Mouse (Mus musculus) T-helper 17 cell (primary cell): ENCODE results near the gene Ilvbl.

Experiments
- in situ Hi-C, 2 experiments: fragments of 300-600 bp; cut with MboI, MseI; formaldehyde crosslinking; loops; 1 replicate in 1 of 2; 2 replicates in 1 of 2; pipeline ENCODE4 v1.15.1; 2025; ENCODE audit warnings: high pct_unique_total_duplicates in 2 of 2

The Ilvbl gene

DNA sequence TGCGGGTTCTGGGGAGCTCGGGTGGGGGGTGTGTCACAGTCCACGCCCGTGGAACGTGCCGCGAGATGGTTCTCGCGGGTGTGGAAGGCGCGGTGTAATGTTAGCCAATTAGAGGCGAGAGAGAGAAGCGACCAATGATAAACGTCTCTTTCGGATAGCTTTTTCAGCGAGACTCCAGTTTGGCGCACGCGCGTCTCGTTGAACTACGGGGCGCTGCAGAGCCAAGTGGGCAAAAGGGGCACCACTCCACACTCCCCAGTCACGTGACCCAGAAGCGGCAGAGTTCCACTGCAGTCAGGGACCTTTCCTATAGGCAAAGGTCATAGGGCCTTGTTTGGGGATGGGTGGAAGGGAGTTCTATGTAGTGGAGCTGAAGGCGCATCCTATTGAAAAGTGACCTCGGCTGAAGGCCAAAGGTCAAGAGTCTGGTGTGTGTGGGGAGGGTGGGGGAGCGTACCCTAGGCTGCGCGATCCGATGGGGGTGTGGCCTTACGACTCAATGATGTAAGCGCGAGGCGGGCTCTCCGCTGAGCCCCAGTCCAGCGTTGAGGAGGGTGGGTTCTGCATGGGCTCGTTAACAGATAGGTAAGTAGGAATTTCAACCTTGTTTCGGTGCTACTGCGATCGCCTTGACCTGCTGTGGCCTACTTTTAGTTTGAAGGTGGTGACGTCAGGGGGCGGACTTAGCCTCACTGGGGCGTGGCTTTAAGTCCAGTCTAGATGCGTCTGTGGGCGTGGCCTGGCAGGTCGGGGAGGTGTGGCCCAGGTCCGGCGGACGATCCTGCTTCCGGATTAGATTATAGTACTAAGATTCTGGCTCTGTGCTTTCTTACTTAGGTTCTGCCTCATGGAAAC, at the start of gene Ilvbl:
Gene Ilvbl (plus strand): TSS at position 97 of the 855 bp plus-strand sequence.
- in situ Hi-C loops, result loop anchor here (5.0 to 25.0 kb wide), 5 partner anchors 92 to 1288 kb away; partner anchors contain the start of genes Plppr3 (in 1 of the 2), Prtn3 (in 1 of the 2), Ptbp1 (in 1 of the 2) and Ube2g2 (in 1 of the 2)

DNA sequence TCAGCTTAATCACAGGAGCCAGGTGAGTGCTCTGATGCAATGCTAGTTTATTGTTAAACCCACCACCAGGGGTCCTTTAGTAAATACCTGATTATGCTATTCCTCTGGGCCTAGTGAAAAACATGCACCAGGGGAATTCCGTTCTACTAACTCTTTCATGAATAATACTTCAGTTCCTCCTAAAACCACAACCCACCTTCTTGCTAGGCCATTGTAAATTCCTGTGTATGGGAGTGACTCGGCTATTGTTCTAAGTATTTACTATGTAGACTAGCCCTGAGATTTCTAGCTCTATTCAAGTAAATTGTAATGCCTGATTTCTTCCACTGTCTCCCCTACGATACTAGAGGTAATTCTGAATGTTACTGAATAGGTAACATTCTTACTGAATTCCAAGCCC, 49.1 kb upstream of the Ilvbl start:
- in situ Hi-C loops, result loop anchor here (5.0 to 10.0 kb wide), 2 partner anchors 77 to 220 kb away; no protein-coding TSS in a partner anchor

DNA sequence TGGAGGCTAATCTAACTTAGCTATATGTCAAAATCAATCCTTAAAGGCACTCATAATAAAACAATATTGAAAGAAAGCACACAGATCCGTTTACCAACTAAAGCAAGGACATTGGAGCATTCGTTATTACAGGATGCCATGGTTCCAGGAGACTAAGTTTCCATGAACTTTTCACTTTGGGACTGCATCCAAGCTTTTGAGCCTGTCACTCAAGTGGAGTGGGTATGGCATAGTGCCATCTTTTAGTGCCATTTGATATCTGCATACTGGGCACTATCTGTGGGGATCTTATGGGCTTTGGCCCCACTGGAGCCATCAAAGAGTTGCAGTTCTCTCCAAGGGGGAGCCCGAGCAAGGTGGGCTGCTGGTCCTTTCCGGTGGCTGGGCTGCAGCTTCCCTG, 48.6 kb upstream of the Ilvbl start:
- in situ Hi-C loops, result loop anchor here (5.0 to 10.0 kb wide), 2 partner anchors 77 to 219 kb away; no protein-coding TSS in a partner anchor

DNA sequence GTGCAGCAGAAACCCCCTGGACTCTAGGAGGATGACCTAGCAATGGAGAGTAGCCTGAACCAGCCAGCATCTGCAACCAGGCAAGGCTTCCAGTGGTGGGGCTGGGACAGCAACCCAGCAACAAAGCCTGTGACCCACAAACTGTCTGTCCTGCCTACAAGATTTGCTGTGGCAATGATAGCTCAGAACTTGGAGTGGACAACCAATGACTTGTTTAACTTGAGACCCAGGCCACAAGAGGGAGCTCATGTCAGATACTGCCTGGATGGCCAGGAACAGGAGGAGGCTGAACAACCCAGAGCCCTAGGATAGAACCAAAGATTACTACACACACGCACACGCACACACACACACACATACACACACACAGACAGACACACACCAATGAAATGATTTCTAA, 33.2 kb upstream of the Ilvbl start:
- in situ Hi-C loops, result no loop called here

DNA sequence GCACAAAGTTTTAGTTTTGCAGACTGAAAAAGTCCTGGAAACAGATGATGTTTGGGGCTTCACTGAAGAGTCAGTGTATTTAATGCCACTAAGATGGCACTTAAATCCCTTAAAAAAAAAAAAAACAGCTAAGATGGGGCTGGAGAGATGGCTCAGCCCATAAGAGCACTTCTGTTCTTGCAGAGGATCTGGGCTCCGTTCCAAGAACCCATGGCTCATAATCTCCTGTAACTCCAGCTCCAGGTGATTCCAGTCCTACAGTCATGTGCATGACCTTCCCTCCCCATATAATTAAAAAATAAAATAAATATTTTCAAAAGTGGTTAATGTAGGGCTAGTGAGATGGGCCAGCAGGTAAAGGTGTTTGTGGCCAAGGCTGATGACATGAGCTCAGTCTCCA, 9.1 kb upstream of the Ilvbl start:
- in situ Hi-C loops, result no loop called here

DNA sequence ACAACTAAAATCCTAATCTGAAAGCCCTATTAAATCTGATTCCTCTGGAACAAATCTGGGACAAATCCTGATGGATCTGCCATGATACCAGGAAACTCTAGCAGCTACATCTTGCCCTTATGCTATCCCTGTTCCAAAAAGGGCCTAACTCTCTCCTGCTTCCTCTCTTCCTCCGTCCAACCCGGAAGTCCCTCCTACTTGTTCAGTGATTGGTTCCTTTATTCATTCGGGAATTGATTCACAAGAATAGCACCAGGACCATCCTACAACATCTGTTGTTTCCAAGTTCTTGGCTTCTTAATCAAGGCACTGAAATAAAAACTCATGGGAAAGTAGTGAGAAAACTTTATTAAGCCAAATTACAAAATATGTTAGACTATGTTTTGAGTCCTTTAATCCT, 5.0 kb upstream of the Ilvbl start:
- in situ Hi-C loops, result no loop called here

DNA sequence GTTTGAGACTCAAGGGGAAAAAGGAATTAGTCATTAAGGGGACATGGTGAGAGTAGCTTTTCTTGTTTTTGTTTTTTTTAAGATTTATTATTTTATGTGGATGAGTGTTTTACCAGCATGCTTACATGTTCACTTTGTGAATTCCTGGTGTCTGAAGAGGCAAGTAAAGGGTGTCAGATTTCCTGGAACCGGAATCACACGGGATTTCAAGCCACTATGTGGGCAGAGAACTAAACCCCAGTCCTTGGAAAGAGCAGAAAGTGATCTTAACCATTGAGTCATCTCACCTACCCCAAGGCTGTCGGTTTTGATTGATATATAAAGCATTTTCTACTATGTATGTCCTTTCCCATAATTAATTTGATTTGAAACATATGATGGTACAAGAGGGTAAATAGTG, 4.5 kb upstream of the Ilvbl start:
- in situ Hi-C loops, result loop anchor here (10.0 kb wide), 3 partner anchors 585 to 1105 kb away; partner anchors contain the start of gene Ube2g2 (in 1 of the 2)

DNA sequence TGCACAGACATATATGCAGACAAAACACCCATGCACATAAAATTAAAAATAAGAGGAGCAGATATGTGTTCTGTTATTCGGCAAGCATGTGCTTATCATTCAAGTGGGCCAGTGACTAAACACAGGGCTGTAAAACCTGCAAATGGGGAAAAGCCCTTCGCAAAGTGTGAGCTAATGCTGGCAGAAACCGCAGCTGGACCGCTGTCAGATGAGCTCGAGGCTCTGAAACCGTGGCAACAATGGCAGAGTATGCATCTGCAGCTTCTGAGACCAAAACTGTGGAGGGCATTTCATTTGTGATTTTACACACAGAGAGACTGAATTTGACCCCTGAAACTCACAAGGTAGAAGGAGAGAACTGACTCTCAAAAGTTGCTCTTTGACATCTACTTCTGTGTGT, 3.7 kb upstream of the Ilvbl start:
- in situ Hi-C loops, result loop anchor here (10.0 kb wide), 3 partner anchors 586 to 1104 kb away; partner anchors contain the start of gene Ube2g2 (in 1 of the 2)

DNA sequence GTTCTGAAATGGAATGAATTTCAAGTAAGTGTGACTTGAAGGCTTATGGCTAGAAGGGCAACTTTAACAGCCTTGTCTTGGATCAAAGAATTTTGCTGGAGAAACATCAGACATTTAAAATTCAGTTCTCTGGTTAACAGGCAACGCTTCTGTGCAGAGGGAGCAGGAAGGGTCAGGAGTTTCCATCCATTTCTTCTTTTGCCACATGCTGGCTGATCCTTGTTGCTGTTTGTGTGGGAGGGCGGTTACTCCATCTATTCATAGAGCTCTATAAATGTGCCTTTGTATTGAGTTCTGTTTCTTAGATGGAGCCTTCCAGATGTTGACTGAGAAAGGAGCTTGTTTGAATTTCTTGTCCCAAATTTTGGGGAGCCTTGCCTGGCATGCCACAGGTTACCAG, 3.2 kb upstream of the Ilvbl start:
- in situ Hi-C loops, result loop anchor here (10.0 kb wide), 3 partner anchors 586 to 1104 kb away; partner anchors contain the start of gene Ube2g2 (in 1 of the 2)

DNA sequence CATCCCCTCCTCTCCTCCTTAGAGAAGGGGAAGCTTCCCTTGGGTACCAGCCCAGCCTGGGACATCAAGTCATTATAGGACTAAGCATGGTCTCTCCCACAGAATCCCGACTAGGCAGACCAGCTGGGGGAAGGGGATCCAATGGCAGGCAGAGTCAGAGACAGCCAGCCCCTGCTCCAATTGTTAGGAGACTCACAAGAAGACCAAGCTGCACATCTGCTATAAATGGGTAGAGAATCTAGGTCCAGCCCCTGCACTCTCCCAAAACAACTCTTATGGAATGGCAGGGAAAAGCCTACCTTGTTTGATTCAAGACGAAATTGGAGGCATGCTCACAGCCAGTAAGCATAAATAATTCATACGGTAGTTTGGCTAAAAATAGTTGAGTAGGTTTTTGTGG, 920 bp upstream of the Ilvbl start:
- in situ Hi-C loops, result loop anchor here (10.0 kb wide), 3 partner anchors 588 to 1102 kb away; partner anchors contain the start of gene Ube2g2 (in 1 of the 2)

DNA sequence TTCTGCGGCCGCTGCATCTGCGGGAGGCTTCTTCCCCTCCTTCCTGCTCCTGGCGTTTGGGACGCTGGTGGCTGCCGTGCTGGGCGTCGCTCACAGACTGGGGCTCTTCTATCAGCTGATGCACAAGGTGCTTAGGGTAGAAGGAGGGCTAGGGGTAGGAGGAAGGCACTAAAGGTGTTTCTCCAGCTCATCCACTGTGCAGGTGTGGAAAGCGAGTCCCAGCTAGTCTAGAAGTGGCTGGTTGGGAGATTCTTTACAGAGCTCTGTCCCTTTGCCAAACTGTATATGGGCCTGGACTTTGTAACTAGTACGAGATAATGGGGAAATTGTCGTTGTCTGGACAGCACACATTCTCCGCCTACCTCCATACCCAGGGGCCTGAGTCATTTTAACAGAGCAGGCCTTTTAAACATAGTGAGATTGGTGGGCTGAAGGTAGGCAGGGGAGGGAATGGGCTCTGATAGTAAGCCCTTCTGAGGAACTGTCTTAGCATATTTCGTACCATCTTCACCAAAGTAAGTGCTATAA, 1.0 kb downstream of the Ilvbl start:
- in situ Hi-C loops, result loop anchor here (5.0 to 25.0 kb wide), 5 partner anchors 93 to 1287 kb away; partner anchors contain the start of genes Plppr3 (in 1 of the 2), Prtn3 (in 1 of the 2), Ptbp1 (in 1 of the 2) and Ube2g2 (in 1 of the 2)

DNA sequence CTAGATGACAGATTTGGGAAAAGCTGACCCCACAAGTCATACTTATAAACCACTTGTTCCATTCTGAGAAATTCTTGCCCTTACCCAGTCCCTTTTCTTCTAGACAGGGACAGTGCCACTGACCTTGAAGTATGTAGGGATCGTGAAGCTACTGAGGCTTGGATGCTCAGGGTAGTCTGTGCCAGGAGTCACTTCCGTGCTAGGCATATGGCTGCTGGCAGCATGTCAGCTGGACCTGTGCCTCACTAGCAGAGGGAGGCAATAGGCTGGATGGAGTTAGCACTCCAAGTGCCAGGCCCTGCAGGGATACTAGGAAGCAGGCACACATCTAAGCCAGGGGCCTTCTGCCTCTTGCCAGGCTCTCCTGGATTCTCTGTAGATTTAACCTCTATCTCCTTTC, 1.5 kb downstream of the Ilvbl start:
- in situ Hi-C loops, result loop anchor here (5.0 to 25.0 kb wide), 5 partner anchors 93 to 1287 kb away; partner anchors contain the start of genes Plppr3 (in 1 of the 2), Prtn3 (in 1 of the 2), Ptbp1 (in 1 of the 2) and Ube2g2 (in 1 of the 2)

DNA sequence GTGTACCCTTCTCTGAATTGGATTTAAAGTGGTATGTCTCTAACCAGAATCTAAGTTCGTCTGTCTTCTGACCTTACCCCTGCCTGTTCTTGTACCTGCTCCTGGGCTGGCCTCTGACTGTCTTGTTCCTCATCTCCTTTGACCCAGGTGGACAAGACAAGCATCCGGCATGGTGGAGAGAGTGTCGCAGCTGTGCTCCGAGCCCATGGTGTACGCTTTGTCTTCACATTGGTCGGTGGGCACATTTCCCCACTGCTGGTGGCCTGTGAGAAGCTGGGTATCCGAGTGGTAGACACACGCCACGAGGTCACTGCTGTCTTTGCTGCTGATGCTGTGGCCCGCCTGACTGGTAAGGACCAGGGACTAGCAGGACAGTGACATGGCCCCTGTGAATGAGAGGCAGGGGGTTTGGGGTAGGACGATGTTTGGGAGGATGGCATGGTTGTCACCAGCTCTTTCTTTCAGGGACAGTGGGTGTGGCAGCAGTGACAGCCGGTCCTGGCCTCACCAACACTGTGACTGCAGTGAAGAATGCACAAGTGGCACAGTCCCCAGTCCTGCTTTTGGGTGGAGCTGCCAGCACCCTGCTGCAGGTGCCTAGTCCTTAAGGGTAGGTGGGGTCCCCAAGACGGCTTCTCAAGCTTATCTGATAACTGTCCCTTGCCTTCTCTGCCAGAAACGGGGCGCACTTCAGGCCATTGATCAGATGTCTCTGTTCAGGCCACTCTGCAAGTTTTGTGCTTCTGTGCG, 2.5 kb downstream of the Ilvbl start:
- in situ Hi-C loops, result loop anchor here (5.0 to 25.0 kb wide), 5 partner anchors 94 to 1286 kb away; partner anchors contain the start of genes Plppr3 (in 1 of the 2), Prtn3 (in 1 of the 2), Ptbp1 (in 1 of the 2) and Ube2g2 (in 1 of the 2)

DNA sequence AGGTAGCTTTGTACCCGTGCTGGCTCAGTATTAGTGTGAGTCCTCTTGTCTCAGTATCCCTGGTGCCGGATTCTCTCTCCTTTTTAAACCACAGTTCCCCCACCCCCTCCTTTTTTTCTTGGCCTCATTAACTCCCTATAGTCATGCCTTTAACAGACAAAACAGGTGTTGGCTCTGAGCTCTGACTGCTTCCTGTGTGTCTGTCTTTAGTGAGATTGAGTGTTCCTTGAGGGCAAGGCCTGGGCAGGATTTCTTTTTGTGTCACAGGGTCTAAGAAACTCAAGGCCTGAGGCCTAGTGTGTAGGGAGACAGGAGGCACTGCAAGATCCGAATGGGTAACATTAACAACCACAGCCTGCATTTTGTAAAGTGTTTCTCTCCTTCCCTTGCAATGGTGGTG, 4.1 kb downstream of the Ilvbl start:
- in situ Hi-C loops, result loop anchor here (5.0 to 25.0 kb wide), 5 partner anchors 96 to 1284 kb away; partner anchors contain the start of genes Plppr3 (in 1 of the 2), Prtn3 (in 1 of the 2), Ptbp1 (in 1 of the 2) and Ube2g2 (in 1 of the 2)

DNA sequence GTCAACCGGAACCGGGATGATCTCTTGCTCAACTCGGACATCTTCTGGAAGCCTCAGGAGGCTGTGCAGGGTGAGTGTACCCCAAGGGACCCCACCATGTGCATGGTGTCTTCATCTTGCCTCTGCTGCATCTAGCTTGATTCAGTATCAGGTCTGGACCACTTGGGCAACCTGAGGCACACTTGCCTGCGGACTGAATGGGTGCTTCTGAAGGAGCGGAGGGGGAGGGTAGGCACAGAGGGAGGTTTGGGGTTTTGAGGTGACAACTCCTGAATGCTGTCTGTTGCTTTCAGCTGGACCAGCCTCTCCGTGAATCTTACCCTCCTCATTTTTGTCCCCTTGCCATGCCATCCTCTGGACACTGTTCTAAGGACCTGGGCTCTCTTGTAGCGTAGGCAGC, 7.0 kb downstream of the Ilvbl start:
- in situ Hi-C loops, result loop anchor here in 1 of 2 experiments (25.0 kb wide), 1 partner anchor 1281 kb away; the partner anchor contains the start of genes Plppr3, Prtn3 and Ptbp1

DNA sequence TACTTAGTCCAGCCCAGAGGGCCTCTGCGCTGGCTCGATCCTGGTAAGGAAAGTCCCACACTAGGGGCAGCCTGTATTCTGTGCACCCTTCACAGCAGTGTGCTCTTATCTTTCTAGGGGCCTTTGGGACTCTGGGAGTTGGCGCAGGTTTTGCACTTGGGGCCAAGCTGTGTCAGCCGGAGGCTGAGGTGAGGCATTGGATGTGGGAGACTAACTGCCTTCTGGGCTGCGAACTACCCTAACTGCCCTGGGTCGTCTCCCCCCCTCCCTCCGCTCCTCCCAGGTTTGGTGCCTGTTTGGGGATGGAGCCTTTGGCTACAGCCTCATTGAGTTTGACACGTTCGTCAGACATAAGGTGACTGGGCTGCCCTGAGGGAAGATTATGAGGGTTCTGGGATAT, 9.2 kb downstream of the Ilvbl start:
- in situ Hi-C loops, result loop anchor here in 1 of 2 experiments (25.0 kb wide), 1 partner anchor 1279 kb away; the partner anchor contains the start of genes Plppr3, Prtn3 and Ptbp1

DNA sequence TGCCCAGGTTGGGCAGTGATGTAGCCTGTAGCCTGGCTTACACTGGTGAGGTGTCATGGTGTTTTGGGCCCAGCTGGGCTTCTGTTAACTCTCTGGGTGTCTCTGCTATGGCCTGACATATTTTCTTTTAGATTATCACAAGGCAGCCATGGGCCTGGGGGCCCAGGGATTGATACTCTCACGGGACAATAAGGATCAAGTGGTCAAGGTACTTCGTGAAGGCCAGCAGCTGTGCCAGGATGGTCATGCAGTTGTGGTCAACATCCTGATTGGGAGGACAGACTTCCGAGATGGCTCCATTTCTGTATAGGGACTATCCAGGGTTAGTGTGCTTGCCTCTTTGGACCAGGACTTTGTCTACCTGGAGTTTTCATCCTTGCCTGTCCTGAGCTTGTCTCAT, 9.8 kb downstream of the Ilvbl start:
- in situ Hi-C loops, result loop anchor here in 1 of 2 experiments (25.0 kb wide), 1 partner anchor 1278 kb away; the partner anchor contains the start of genes Plppr3, Prtn3 and Ptbp1

DNA sequence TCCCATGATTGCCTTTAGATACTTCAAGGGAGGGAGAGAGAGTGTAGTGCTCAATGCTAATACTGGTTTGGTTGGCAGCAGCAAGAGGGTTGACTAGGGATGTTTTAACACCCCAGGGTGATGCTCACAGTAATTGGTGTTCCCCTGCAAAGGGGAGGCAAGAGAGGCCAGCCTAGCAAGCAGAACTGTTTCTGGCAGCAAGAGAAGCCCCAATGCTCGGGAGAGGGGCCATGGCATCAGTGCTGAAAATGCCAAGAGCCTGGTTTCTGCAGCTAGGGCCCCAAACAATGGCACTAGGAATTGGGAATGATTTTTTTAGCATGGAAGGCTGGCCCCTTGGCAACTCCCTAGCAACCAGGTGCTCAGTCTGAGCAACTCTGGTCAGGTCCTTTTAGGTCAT, 10.8 kb downstream of the Ilvbl start:
- in situ Hi-C loops, result loop anchor here in 1 of 2 experiments (25.0 kb wide), 1 partner anchor 1277 kb away; the partner anchor contains the start of genes Plppr3, Prtn3 and Ptbp1

DNA sequence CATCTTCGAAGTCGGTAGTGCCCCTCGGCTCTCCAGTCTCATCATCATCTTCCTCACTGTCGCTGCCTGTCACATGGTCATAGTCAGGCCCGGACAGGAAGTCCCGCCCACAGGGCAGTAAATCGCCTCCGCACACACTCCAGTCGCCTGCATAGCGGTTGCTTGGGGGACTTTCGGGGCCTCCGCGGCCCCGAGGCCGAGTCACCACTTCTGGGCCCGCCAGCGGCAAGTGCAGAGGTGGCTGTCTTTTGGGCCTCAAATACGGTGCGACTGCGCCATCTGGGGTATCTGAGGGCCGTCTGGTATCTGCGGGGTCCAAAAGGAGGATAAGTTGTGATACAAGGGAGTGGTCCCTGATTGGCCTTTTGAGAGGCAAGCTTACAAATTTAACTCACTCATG, 11.5 kb downstream of the Ilvbl start:
- in situ Hi-C loops, result loop anchor here in 1 of 2 experiments (25.0 kb wide), 1 partner anchor 1277 kb away; the partner anchor contains the start of genes Plppr3, Prtn3 and Ptbp1

DNA sequence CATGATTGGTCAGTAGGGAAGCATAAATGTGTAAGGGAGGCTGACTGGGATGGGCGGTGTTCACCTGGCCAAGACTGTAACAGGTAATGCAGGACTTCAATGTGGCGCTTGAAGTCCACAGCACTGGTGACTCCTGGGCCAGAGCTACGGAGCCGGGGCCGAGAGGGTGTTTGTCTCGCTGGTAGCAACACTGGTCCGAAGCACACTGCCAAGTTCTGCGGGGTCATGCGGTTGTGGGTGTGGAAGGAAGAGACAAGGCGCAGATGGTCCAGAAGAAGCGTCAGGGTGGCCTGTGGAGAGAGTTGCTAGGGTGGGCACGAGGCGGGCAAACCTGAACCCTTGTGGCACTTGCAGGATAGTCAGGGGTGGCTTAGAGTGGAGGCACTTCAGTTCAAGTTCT, 11.9 kb downstream of the Ilvbl start:
- in situ Hi-C loops, result loop anchor here in 1 of 2 experiments (25.0 kb wide), 1 partner anchor 1276 kb away; the partner anchor contains the start of genes Plppr3, Prtn3 and Ptbp1
